Mouse (Mus musculus): ENCODE measurements at regions not wholly inside any gene's neighbourhood (a gene's known extent, or its start where the extent isn't known, plus 50 kb on each side); places are given as distances from the start of the nearest gene placed in this dataset.

GRCm38 (mm10) chr13:84345791-84346511 is 123.9 kb downstream of the Tmem161b start:
- Histone ChIP-seq H3K4me1 (ENCODE audit: insufficient read depth, low read length) (peaks cover 11% of the 10 kb centered on the region; the same call in 1 of the 2 replicates), H3K27me3 (ENCODE audit: insufficient read depth, low read length) (no peaks in the 10 kb centered on the region), H3K9ac (replicated peaks; ENCODE audit: low read length, poor library complexity, severe bottlenecking) (peak overlapping the region; percentile 65), H3K9me3 (ENCODE audit: low read length) (no peaks in the 10 kb centered on the region), H3K4me2 (ENCODE audit: low read depth, low read length, poor library complexity, severe bottlenecking) (peak overlapping the region; percentile 75), H3K4me3 (ENCODE audit: low read depth, low read length) (peak overlapping the region; percentile 14), H3K36me3 (ENCODE audit: insufficient read depth, low read length) (no peaks in the 10 kb centered on the region), H3K27ac (ENCODE audit: low read depth, low read length) (peak overlapping the region; percentile 92)
- ATAC-seq (ENCODE audit: low FRiP score), result no peak
- TF ChIP-seq CTCF (IDR thresholded peaks at IDR 0.05), result no peak
- peak; percentile 64 for DNase-seq (ENCODE audit: low spot score)
- WGBS, result 5% methylated on average over 30 of the region's 30 CpGs

GRCm38 (mm10) chr13:84346569-84346968 is 124.5 kb downstream of the Tmem161b start:
- no peaks in the 10 kb centered on the region for H3K9me3 ChIP-seq (ENCODE audit: low read length)
- peak overlapping the region; percentile 92 for H3K27ac ChIP-seq (ENCODE audit: low read depth, low read length)
- WGBS, result 21% methylated on average over 2 of the region's 2 CpGs
- H3K4me1 ChIP-seq (ENCODE audit: insufficient read depth, low read length), result peaks cover 11% of the 10 kb centered on the region; the same call in 1 of the 2 replicates
- no peaks in the 10 kb centered on the region for H3K27me3 ChIP-seq (ENCODE audit: insufficient read depth, low read length)
- DNase-seq (ENCODE audit: low spot score) (no peak), ATAC-seq (ENCODE audit: low FRiP score) (no peak)
- no peaks in the 10 kb centered on the region for H3K36me3 ChIP-seq (ENCODE audit: insufficient read depth, low read length)
- H3K4me2 ChIP-seq (ENCODE audit: low read depth, low read length, poor library complexity, severe bottlenecking), result peak overlapping the region; percentile 75
- TF ChIP-seq CTCF (IDR thresholded peaks at IDR 0.05), result no peak
- peak overlapping the region; percentile 14 for H3K4me3 ChIP-seq (ENCODE audit: low read depth, low read length)
- peak overlapping the region; percentile 65 for H3K9ac ChIP-seq (replicated peaks; ENCODE audit: low read length, poor library complexity, severe bottlenecking)

GRCm38 (mm10) chr13:84347181-84347913 is 125.3 kb downstream of the Tmem161b start:
- peak overlapping the region; percentile 75 for H3K4me2 ChIP-seq (ENCODE audit: low read depth, low read length, poor library complexity, severe bottlenecking)
- peak overlapping the region; percentile 65 for H3K9ac ChIP-seq (replicated peaks; ENCODE audit: low read length, poor library complexity, severe bottlenecking)
- ATAC-seq (ENCODE audit: low FRiP score), result peak; percentile 53
- no peak for TF ChIP-seq CTCF (IDR thresholded peaks at IDR 0.05)
- peak; percentile 83 for DNase-seq (ENCODE audit: low spot score)
- no peaks in the 10 kb centered on the region for H3K9me3 ChIP-seq (ENCODE audit: low read length)
- no peaks in the 10 kb centered on the region for H3K36me3 ChIP-seq (ENCODE audit: insufficient read depth, low read length)
- H3K27me3 ChIP-seq (ENCODE audit: insufficient read depth, low read length), result no peaks in the 10 kb centered on the region
- peaks cover 11% of the 10 kb centered on the region; the same call in 1 of the 2 replicates for H3K4me1 ChIP-seq (ENCODE audit: insufficient read depth, low read length)
- peak overlapping the region; percentile 53 for H3K4me3 ChIP-seq (ENCODE audit: low read depth, low read length)
- peak overlapping the region; percentile 92 for H3K27ac ChIP-seq (ENCODE audit: low read depth, low read length)
- under 1% methylated on average over 21 of the region's 21 CpGs for whole genome bisulfite sequencing

GRCm38 (mm10) chr13:84347914-84348700 is 126.0 kb downstream of the Tmem161b start:
- H3K4me3 ChIP-seq (ENCODE audit: low read depth, low read length), result peak overlapping the region; percentile 53
- H3K9ac ChIP-seq (replicated peaks; ENCODE audit: low read length, poor library complexity, severe bottlenecking), result peak overlapping the region; percentile 74
- peak overlapping the region; percentile 92 for H3K27ac ChIP-seq (ENCODE audit: low read depth, low read length)
- TF ChIP-seq CTCF (IDR thresholded peaks at IDR 0.05), result peak; percentile 91
- ATAC-seq (ENCODE audit: low FRiP score) (peak; percentile 96), DNase-seq (ENCODE audit: low spot score) (peak; percentile 99)
- H3K36me3 ChIP-seq (ENCODE audit: insufficient read depth, low read length), result no peaks in the 10 kb centered on the region
- peak overlapping the region; percentile 75 for H3K4me2 ChIP-seq (ENCODE audit: low read depth, low read length, poor library complexity, severe bottlenecking)
- WGBS, result under 1% methylated on average over 33 of the region's 34 CpGs
- no peaks in the 10 kb centered on the region for H3K9me3 ChIP-seq (ENCODE audit: low read length)
- peaks cover 11% of the 10 kb centered on the region; the same call in 1 of the 2 replicates for H3K4me1 ChIP-seq (ENCODE audit: insufficient read depth, low read length)
- no peaks in the 10 kb centered on the region for H3K27me3 ChIP-seq (ENCODE audit: insufficient read depth, low read length)

- ATAC-seq (ENCODE audit: low FRiP score), result peak; percentile 21
- DNase-seq (ENCODE audit: low spot score), result no peak
- TF ChIP-seq CTCF (IDR thresholded peaks at IDR 0.05), result no peak
- Histone ChIP-seq H3K9me3 (ENCODE audit: low read length) (no peaks in the 10 kb centered on the region), H3K4me1 (ENCODE audit: insufficient read depth, low read length) (peaks cover 11% of the 10 kb centered on the region; the same call in 1 of the 2 replicates), H3K36me3 (ENCODE audit: insufficient read depth, low read length) (no peaks in the 10 kb centered on the region), H3K4me3 (ENCODE audit: low read depth, low read length) (peak overlapping the region; percentile 53), H3K9ac (replicated peaks; ENCODE audit: low read length, poor library complexity, severe bottlenecking) (peak overlapping the region; percentile 74), H3K27ac (ENCODE audit: low read depth, low read length) (peak overlapping the region; percentile 92), H3K27me3 (ENCODE audit: insufficient read depth, low read length) (no peaks in the 10 kb centered on the region), H3K4me2 (ENCODE audit: low read depth, low read length, poor library complexity, severe bottlenecking) (peak overlapping the region; percentile 75)
- WGBS, result 0% methylated on average over 9 of the region's 9 CpGs
Measured at GRCm38 (mm10) chr13:84348701-84348975, 126.5 kb downstream of the Tmem161b start.
